Mouse (Mus musculus) hematopoietic stem cell, adult 5-6 weeks (primary cell): ENCODE data around the gene Lpcat2b. TPM values are rescaled to one million over a fixed set of nuclear protein-coding genes. Genes with fewer than 3 reads are reported as not detected.
"Not testable (repeated sequence)": the region's sequence is repeated elsewhere in the genome, so short reads cannot be mapped to it uniquely, and the experiment has no call there.

Source experiments
- ATAC-seq, 2 experiments: fragments of 125-278 bp in 1 of 2; replicated peaks in 1 of 2; 2 replicates each; pipeline ENCODE4 v1.8.0; 2016 to 2017; ENCODE audit warnings: inconsistent platforms in 2 of 2, mild to moderate bottlenecking in 2 of 2, moderate number of reproducible peaks in 2 of 2, low read depth in 1 of 2, moderate TSS enrichment in 1 of 2; ENCODE audit not compliant: low FRiP score in 2 of 2, poor library complexity in 2 of 2, severe bottlenecking in 2 of 2, insufficient read depth in 1 of 2, low TSS enrichment in 1 of 2
- total RNA-seq: library from RNA; stranded (forward); fragments of 172-1452, 232-1000 nt; gene quantifications from 2 replicates; pipeline ENCODE4 v1.2.3, GENCODE M21; 2017

The Lpcat2b gene
- not detected in 2 replicates for total RNA-seq

- no peak for ATAC-seq
Measured at GRCm38 (mm10) chr5:107431249-107431648, at the start of gene Lpcat2b. TSS of gene Lpcat2b (plus strand) at chr5:107431549.

GRCm38 (mm10) chr5:107386448-107386847 lies 44.9 kb upstream of the Lpcat2b start:
- ATAC-seq: not testable (repeated sequence)

GRCm38 (mm10) chr5:107387788-107388187 lies 43.6 kb upstream of the Lpcat2b start:
- ATAC-seq: no peak

- ATAC-seq: no peak
Measured at GRCm38 (mm10) chr5:107389373-107389772, 42.0 kb upstream of the Lpcat2b start.

- ATAC-seq: no peak
Measured at GRCm38 (mm10) chr5:107394437-107394836, 36.9 kb upstream of the Lpcat2b start.

GRCm38 (mm10) chr5:107402436-107402835 lies 28.9 kb upstream of the Lpcat2b start, which contains the start of gene Ephx4:
TSS of gene Ephx4 (plus strand) at chr5:107402736.
- no peak for ATAC-seq

GRCm38 (mm10) chr5:107403011-107403946 lies 28.1 kb upstream of the Lpcat2b start:
- peak; percentile 17 to 31; a peak in 2 of 4 replicates for ATAC-seq

- no peak for ATAC-seq
Measured at GRCm38 (mm10) chr5:107403947-107404684, 27.2 kb upstream of the Lpcat2b start.

GRCm38 (mm10) chr5:107405361-107405760 lies 26.0 kb upstream of the Lpcat2b start:
- ATAC-seq: no peak

GRCm38 (mm10) chr5:107410305-107410704 lies 21.0 kb upstream of the Lpcat2b start:
- ATAC-seq: no peak

- no peak for ATAC-seq
Measured at GRCm38 (mm10) chr5:107411326-107411725, 20.0 kb upstream of the Lpcat2b start.

- ATAC-seq: no peak
Measured at GRCm38 (mm10) chr5:107412285-107412684, 19.1 kb upstream of the Lpcat2b start.

- ATAC-seq: no peak
Measured at GRCm38 (mm10) chr5:107415098-107415497, 16.3 kb upstream of the Lpcat2b start.

GRCm38 (mm10) chr5:107421676-107422075 lies 9.7 kb upstream of the Lpcat2b start:
- ATAC-seq: no peak

- no peak for ATAC-seq
Measured at GRCm38 (mm10) chr5:107434001-107434400, 2.7 kb downstream of the Lpcat2b start.

- ATAC-seq: no peak
Measured at GRCm38 (mm10) chr5:107436185-107436584, 4.8 kb downstream of the Lpcat2b start.

- ATAC-seq: no peak
Measured at GRCm38 (mm10) chr5:107436587-107437209, 5.3 kb downstream of the Lpcat2b start.
